Mouse (Mus musculus) embryonic facial prominence, embryonic 14.5 days (tissue): Measurements from ENCODE around the gene Tns1. TPM values are rescaled to one million over a fixed set of nuclear protein-coding genes. Genes with fewer than 3 reads are reported as not detected.

Experiments
- ATAC-seq: fragments of 200-750 bp; cut with Nextera tagmentation; 2 replicates; pipeline ENCODE4 v1.8.0; 2017; ENCODE audit warnings: low read depth, moderate number of reproducible peaks, moderate TSS enrichment
- DNase-seq: peaks from one replicate; pipeline ENCODE4 v3.0.0-alpha.2; 2015; ENCODE audit warnings: low spot score
- H3K27ac ChIP-seq: fragments of 300-500 bp; sonication (generic); replicated peaks from 2 replicates; pipeline ENCODE4 v1.5.1; 2014; ENCODE audit warnings: low read depth, mild to moderate bottlenecking, low read length, moderate library complexity
- H3K27me3 ChIP-seq: fragments of 300-500 bp; sonication (generic); replicated peaks from 2 replicates; pipeline ENCODE4 v1.6.1; 2014; ENCODE audit warnings: low read length; ENCODE audit not compliant: control insufficient read depth, insufficient read depth
- H3K36me3 ChIP-seq: fragments of 300-500 bp; sonication (generic); 2 replicates; pipeline ENCODE4 v1.6.1; 2014; ENCODE audit warnings: low read length, mixed read lengths; ENCODE audit not compliant: control insufficient read depth, insufficient read depth
- H3K4me1 ChIP-seq: fragments of 300-500 bp; sonication (generic); 2 replicates; pipeline ENCODE4 v1.6.1; 2014; ENCODE audit warnings: antibody characterized with exemption, low read length; ENCODE audit not compliant: control insufficient read depth, insufficient read depth
- H3K4me2 ChIP-seq: fragments of 300-500 bp; sonication (generic); 2 replicates; pipeline ENCODE4 v1.6.1; 2014; ENCODE audit warnings: low read depth, mild to moderate bottlenecking, low read length, moderate library complexity, mixed read lengths
- H3K4me3 ChIP-seq: fragments of 300-500 bp; sonication (generic); 2 replicates; pipeline ENCODE4 v1.5.1; 2014; ENCODE audit warnings: low read depth, mild to moderate bottlenecking, low read length
- H3K9ac ChIP-seq: fragments of 300-500 bp; sonication (generic); 2 replicates; pipeline ENCODE4 v1.6.1; 2014; ENCODE audit warnings: low read depth, mild to moderate bottlenecking, low read length, moderate library complexity, mixed read lengths
- H3K9me3 ChIP-seq: fragments of 300-500 bp; sonication (generic); 2 replicates; pipeline ENCODE4 v1.6.1; 2016; ENCODE audit warnings: low read length; ENCODE audit not compliant: control insufficient read depth
- WGBS: fragments of 180-500 bp; shearing (Covaris S2); extraction: QIAGEN DNeasy Blood & Tissue Kit; methylation state at CpG from one replicate; pipeline ENCODE4 v1.1.7; 2014; 5-methylcytosine and 5-hydroxymethylcytosine counted together
- polyA plus RNA-seq: library from polyadenylated mRNA; unstranded; fragments of >200 nt; fragmentation: Nextera tagmentation; extraction: Ambion mirVana; gene quantifications from 2 replicates; pipeline ENCODE4 v1.2.1, GENCODE M21; 2014

The Tns1 gene
- polyA plus RNA-seq, 1 experiment from 2014 or later, result 58.5 TPM

- DNase-seq (no peak), ATAC-seq (peak; percentile 50)
- H3K4me3 ChIP-seq, result no peak overlapping the region
- peak overlapping the region; percentile 35 for H3K4me2 ChIP-seq
- H3K9ac ChIP-seq, result peak overlapping the region; percentile 47; the same call in 1 of the 2 replicates
- no peaks in the 10 kb centered on the region for H3K9me3 ChIP-seq
- H3K36me3 ChIP-seq, result no peaks in the 10 kb centered on the region
- no peaks in the 10 kb centered on the region for H3K27me3 ChIP-seq
- H3K4me1 ChIP-seq, result peaks cover 5% of the 10 kb centered on the region; the same call in 1 of the 2 replicates
- H3K27ac ChIP-seq, result no peak overlapping the region
- WGBS, result 46% methylated on average over 11 of the region's 11 CpGs
These were observed 261.2 kb downstream of the Tns1 start for GRCm38 (mm10) chr1:73863074-73863431.

DNA sequence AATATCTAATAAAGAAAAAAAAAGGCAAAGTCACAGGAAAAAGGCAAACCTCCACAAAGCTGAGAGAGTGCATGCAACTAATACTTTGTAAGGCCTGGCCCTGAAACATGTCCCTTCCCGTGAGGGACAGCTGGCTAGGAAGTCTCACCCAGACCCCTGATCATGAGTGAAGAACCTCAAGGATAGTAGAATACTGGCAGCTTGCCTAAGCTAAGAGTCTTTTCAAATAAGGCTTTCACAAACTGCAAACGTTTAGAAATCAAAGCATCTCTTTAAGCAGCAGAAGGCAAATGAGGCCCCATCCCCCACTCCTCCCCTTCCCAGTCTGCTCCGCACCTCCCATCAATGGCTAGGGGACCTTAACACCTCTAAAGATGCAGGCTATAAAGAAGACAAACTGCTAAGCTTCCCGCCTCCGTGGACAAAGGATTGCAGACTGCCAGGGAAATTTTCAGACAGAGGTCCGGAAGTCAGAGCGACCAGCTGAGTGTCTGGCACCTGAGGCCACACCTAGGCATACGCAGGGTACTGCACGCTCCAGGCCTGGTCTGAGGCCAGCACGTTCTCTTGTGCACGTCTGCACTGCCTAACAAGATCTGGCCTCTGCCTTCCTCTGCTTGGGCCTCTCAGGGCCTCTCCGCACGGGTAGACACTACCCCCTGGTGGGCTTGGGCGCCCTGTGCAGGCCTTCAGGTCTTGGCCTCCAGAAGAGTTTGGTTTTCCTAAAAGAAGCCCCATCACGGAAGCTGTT, 261.8 kb downstream of the Tns1 start:
- Histone ChIP-seq H3K4me3 (no peak overlapping the region), H3K36me3 (no peaks in the 10 kb centered on the region), H3K9me3 (no peaks in the 10 kb centered on the region), H3K27ac (peak overlapping the region; percentile 49; the same call in 1 of the 2 replicates), H3K27me3 (no peaks in the 10 kb centered on the region), H3K9ac (peak overlapping the region; percentile 47), H3K4me2 (peak overlapping the region; percentile 35), H3K4me1 (peaks cover 5% of the 10 kb centered on the region)
- DNase-seq (peak; percentile 90), ATAC-seq (peak; percentile 99)
- 10% methylated on average over 14 of the region's 15 CpGs for WGBS

GRCm38 (mm10) chr1:73860421-73860820, 263.8 kb downstream of the Tns1 start:
- DNase-seq (peak; percentile 20), ATAC-seq (no peak)
- no peak overlapping the region for H3K4me3 ChIP-seq
- H3K27ac ChIP-seq, result no peak overlapping the region
- H3K9me3 ChIP-seq, result no peaks in the 10 kb centered on the region
- H3K4me2 ChIP-seq, result no peak overlapping the region
- no peaks in the 10 kb centered on the region for H3K27me3 ChIP-seq
- H3K9ac ChIP-seq, result no peak overlapping the region
- H3K36me3 ChIP-seq, result no peaks in the 10 kb centered on the region
- H3K4me1 ChIP-seq, result peaks cover 15% of the 10 kb centered on the region
- 91% methylated on average over 3 of the region's 3 CpGs for WGBS

Other genes with a start within 250 kb of the Tns1 start
- 0.37 and 0.72 TPM in 2 replicates for gene Rufy4, start 1.1 kb upstream of the Tns1 start, polyA plus RNA-seq
- gene Cxcr2, start 29.5 kb upstream of the Tns1 start, polyA plus RNA-seq, result 0.10 and 0.11 TPM in 2 replicates
- gene Cxcr1, start 70.2 kb upstream of the Tns1 start, polyA plus RNA-seq, result not detected in 2 replicates
- gene Arpc2, start 111.6 kb upstream of the Tns1 start, polyA plus RNA-seq, result 341 and 347 TPM in 2 replicates
- 0.20 and 0.21 TPM in 2 replicates for gene Gpbar1, start 154.1 kb upstream of the Tns1 start, polyA plus RNA-seq
- 214 and 224 TPM in 2 replicates for gene Aamp, start 160.3 kb upstream of the Tns1 start, polyA plus RNA-seq
- 119 and 133 TPM in 2 replicates for gene Pnkd, start 160.5 kb upstream of the Tns1 start, polyA plus RNA-seq
- 35.4 and 35.6 TPM in 2 replicates for gene Tmbim1, start 181.2 kb upstream of the Tns1 start, polyA plus RNA-seq
- 0.43 and 0.95 TPM in 2 replicates for gene Catip, start 237.7 kb upstream of the Tns1 start, polyA plus RNA-seq